Mouse (Mus musculus): ENCODE measurements around the gene Ints12. TPM values are rescaled to one million over a fixed set of nuclear protein-coding genes. Genes with fewer than 3 reads are reported as not detected.

Gene Ints12
- polyA plus RNA-seq (2021; fragmentation: Nextera tagmentation), result 7.5 and 7.9 TPM in 2 replicates
- long read RNA-seq, experiment 1, transcript Ints12-201 (7 exons, 3,101 nt), result major isoform, 18 of 25 reads
- long read RNA-seq, experiment 1, partial matches to known transcripts, result 4 of 25 reads
- long read RNA-seq, experiment 1, other reads (novel, unspliced or antisense), result 3 of 25 reads
- long read RNA-seq, experiment 2, transcript Ints12-201 (7 exons, 3,101 nt), result major isoform, 73 of 75 reads
- long read RNA-seq, experiment 2, partial matches to known transcripts, result 1 of 75 reads
- long read RNA-seq, experiment 2, other reads (novel, unspliced or antisense), result 1 of 75 reads

GRCm38 (mm10) chr3:133091664-133092273 is at the start of gene Ints12, which contains the start of gene Gstcd:
TSS of gene Ints12 (plus strand) at chr3:133091840.
TSS of gene Gstcd (minus strand) at chr3:133092033.

Other genes with a start within 250 kb of the Ints12 start
- 6.6 and 7.0 TPM in 2 replicates for gene Npnt, start 141.5 kb upstream of the Ints12 start, polyA plus RNA-seq (2021; fragmentation: Nextera tagmentation)
- gene Gstcd, start 193 bp downstream of the Ints12 start, polyA plus RNA-seq (2021; fragmentation: Nextera tagmentation), result 0.89 and 1.2 TPM in 2 replicates
- not detected in 2 replicates for gene Arhgef38, start 143.1 kb downstream of the Ints12 start, polyA plus RNA-seq (2021; fragmentation: Nextera tagmentation)
- 111 and 112 TPM in 2 replicates for gene Ppa2, start 218.3 kb downstream of the Ints12 start, polyA plus RNA-seq (2021; fragmentation: Nextera tagmentation)

Data from layer of hippocampus, adult 6 months (tissue).